Mouse (Mus musculus) liver, postnatal 0 days (tissue): ENCODE measurements around the gene Ehd4. TPM values are rescaled to one million over a fixed set of nuclear protein-coding genes. Genes with fewer than 3 reads are reported as not detected.
A peak's percentile ranks its signal among the peaks of the same experiment; 100 is the strongest.

Experiments used
- ATAC-seq: fragments of 200-750 bp; cut with Nextera tagmentation; 2 replicates; pipeline ENCODE4 v1.8.0; 2017; ENCODE audit warnings: mild to moderate bottlenecking, moderate library complexity
- DNase-seq: peaks from one replicate; pipeline ENCODE4 v3.0.0-alpha.2; 2016
- H3K27ac ChIP-seq: fragments of 300-500 bp; sonication (generic); 2 replicates; pipeline ENCODE4 v1.5.1; 2014; ENCODE audit warnings: antibody characterized with exemption, moderate library complexity, mild to moderate bottlenecking, low read depth
- H3K27me3 ChIP-seq: fragments of 300-500 bp; sonication (generic); 2 replicates; pipeline ENCODE4 v1.6.1; 2014; ENCODE audit warnings: low read length, control low read depth, mixed read lengths; ENCODE audit not compliant: insufficient read depth
- H3K36me3 ChIP-seq: fragments of 300-500 bp; sonication (generic); replicated peaks from 2 replicates; pipeline ENCODE4 v1.6.1; 2014; ENCODE audit warnings: mild to moderate bottlenecking, control low read depth, low read length, moderate library complexity, mixed read lengths; ENCODE audit not compliant: insufficient read depth
- H3K4me1 ChIP-seq: fragments of 300-500 bp; sonication (generic); 2 replicates; pipeline ENCODE4 v1.6.1; 2014; ENCODE audit warnings: antibody characterized with exemption, mild to moderate bottlenecking, control low read depth; ENCODE audit not compliant: insufficient read depth
- H3K4me2 ChIP-seq: fragments of 300-500 bp; sonication (generic); 2 replicates; pipeline ENCODE4 v1.6.1; 2014; ENCODE audit warnings: low read depth, mild to moderate bottlenecking, low read length, moderate library complexity, mixed read lengths
- H3K4me3 ChIP-seq: fragments of 300-500 bp; sonication (generic); 2 replicates; pipeline ENCODE4 v1.5.1; 2014; ENCODE audit warnings: low read depth, low read length
- H3K9ac ChIP-seq: fragments of 300-500 bp; sonication (generic); replicated peaks from 2 replicates; pipeline ENCODE4 v1.6.1; 2014; ENCODE audit warnings: mild to moderate bottlenecking, moderate library complexity
- H3K9me3 ChIP-seq: fragments of 300-500 bp; sonication (generic); 2 replicates; pipeline ENCODE4 v1.6.1; 2016; ENCODE audit warnings: mild to moderate bottlenecking, control low read depth, low read length, mixed read lengths
- CTCF ChIP-seq: sonication (generic); IDR thresholded peaks from 2 replicates; pipeline ENCODE4 v1.5.1; 2016; ENCODE audit warnings: antibody characterized with exemption, low read depth
- EP300 ChIP-seq: IDR thresholded peaks from 2 replicates; pipeline ENCODE4 v1.6.1; 2016; ENCODE audit warnings: antibody characterized with exemption, low read depth, mild to moderate bottlenecking
- WGBS: fragments of 180-500 bp; shearing (Covaris S2); extraction: QIAGEN DNeasy Blood & Tissue Kit; methylation state at CpG from one replicate; pipeline ENCODE4 v1.1.7; 2014; ENCODE audit not compliant: insufficient replicate concordance; 5-methylcytosine and 5-hydroxymethylcytosine counted together
- polyA plus RNA-seq: library from polyadenylated mRNA; unstranded; fragments of >200 nt; fragmentation: Nextera tagmentation; extraction: Ambion mirVana; gene quantifications from 2 replicates; pipeline ENCODE4 v1.2.1, GENCODE M21; 2015

Ehd4 gene
- polyA plus RNA-seq, 1 experiment from 2014 or later = 29.2 TPM

- Histone ChIP-seq H3K27ac (no peak overlapping the region), H3K9me3 (no peaks in the 10 kb centered on the region), H3K4me2 (no peak overlapping the region), H3K9ac (no peak overlapping the region), H3K4me3 (no peak overlapping the region), H3K36me3 (no peaks in the 10 kb centered on the region), H3K27me3 (no peaks in the 10 kb centered on the region), H3K4me1 (no peaks in the 10 kb centered on the region)
- WGBS = 63% methylated on average over 10 of the region's 10 CpGs
- TF ChIP-seq CTCF (peak; percentile 76), EP300 (no peak)
- ATAC-seq = peak; percentile 50; the same call in 1 of the 2 replicates
- DNase-seq = peak; percentile 64
Measured at GRCm38 (mm10) chr2:120049632-120050274, 104.7 kb downstream of the Ehd4 start.

- DNase-seq = no peak
- WGBS = 70% methylated on average over 9 of the region's 9 CpGs
- ATAC-seq = no peak
- Histone ChIP-seq H3K27ac (no peak overlapping the region), H3K9ac (no peak overlapping the region), H3K4me1 (no peaks in the 10 kb centered on the region), H3K4me2 (no peak overlapping the region), H3K9me3 (no peaks in the 10 kb centered on the region), H3K36me3 (no peaks in the 10 kb centered on the region), H3K27me3 (no peaks in the 10 kb centered on the region), H3K4me3 (no peak overlapping the region)
- TF ChIP-seq EP300 (no peak), CTCF (no peak)
Measured at GRCm38 (mm10) chr2:120048173-120048572, 106.2 kb downstream of the Ehd4 start.

- DNase-seq = no peak
- Histone ChIP-seq H3K36me3 (peaks cover 2% of the 10 kb centered on the region; the same call in 1 of the 2 replicates), H3K4me1 (no peaks in the 10 kb centered on the region), H3K4me2 (no peak overlapping the region), H3K9ac (no peak overlapping the region), H3K9me3 (no peaks in the 10 kb centered on the region), H3K4me3 (no peak overlapping the region), H3K27me3 (no peaks in the 10 kb centered on the region), H3K27ac (no peak overlapping the region)
- WGBS = 64% methylated on average over 14 of the region's 14 CpGs
- ATAC-seq = no peak
- TF ChIP-seq EP300 = no peak
Measured at GRCm38 (mm10) chr2:120046486-120047310, 107.7 kb downstream of the Ehd4 start.

- Histone ChIP-seq H3K27ac (no peak overlapping the region), H3K9ac (no peak overlapping the region)
- ATAC-seq = no peak
Measured at GRCm38 (mm10) chr2:120044676-120045075, 109.7 kb downstream of the Ehd4 start.

GRCm38 (mm10) chr2:120044101-120044603 lies 110.3 kb downstream of the Ehd4 start:
- no peaks in the 10 kb centered on the region for H3K4me1 ChIP-seq
- H3K9me3 ChIP-seq = no peaks in the 10 kb centered on the region
- H3K4me2 ChIP-seq = no peak overlapping the region
- H3K27me3 ChIP-seq = no peaks in the 10 kb centered on the region
- no peak overlapping the region for H3K9ac ChIP-seq
- DNase-seq (no peak), ATAC-seq (no peak)
- WGBS = 55% methylated on average over 4 of the region's 4 CpGs
- H3K36me3 ChIP-seq = peaks cover 2% of the 10 kb centered on the region
- no peak for TF ChIP-seq EP300
- no peak for TF ChIP-seq CTCF
- H3K4me3 ChIP-seq = no peak overlapping the region
- H3K27ac ChIP-seq = no peak overlapping the region

More at GRCm38 (mm10) chr2:120044676-120045075, 109.7 kb downstream of the Ehd4 start:
- TF ChIP-seq CTCF (no peak), EP300 (no peak)
- Histone ChIP-seq H3K4me1 (no peaks in the 10 kb centered on the region), H3K36me3 (peaks cover 2% of the 10 kb centered on the region), H3K9me3 (no peaks in the 10 kb centered on the region), H3K4me2 (no peak overlapping the region), H3K4me3 (no peak overlapping the region), H3K27me3 (no peaks in the 10 kb centered on the region)
- 74% methylated on average over 3 of the region's 3 CpGs for WGBS
- no peak for DNase-seq

- DNase-seq = no peak
- ATAC-seq = no peak
- Histone ChIP-seq H3K27me3 (no peaks in the 10 kb centered on the region), H3K27ac (no peak overlapping the region), H3K9ac (no peak overlapping the region), H3K4me1 (no peaks in the 10 kb centered on the region), H3K4me2 (no peak overlapping the region), H3K9me3 (no peaks in the 10 kb centered on the region), H3K36me3 (peaks cover 6% of the 10 kb centered on the region), H3K4me3 (no peak overlapping the region)
- TF ChIP-seq CTCF = no peak
- no peak for TF ChIP-seq EP300
- 83% methylated on average over 5 of the region's 5 CpGs for WGBS
Measured at GRCm38 (mm10) chr2:120040991-120041390, 113.4 kb downstream of the Ehd4 start.

Other genes starting within 250 kb of the Ehd4 start
- 0.22 and 0.27 TPM in 2 replicates for gene Mapkbp1, start 181.9 kb downstream of the Ehd4 start, polyA plus RNA-seq
- 4.0 and 4.8 TPM in 2 replicates for gene Jmjd7, start 127.1 kb downstream of the Ehd4 start, polyA plus RNA-seq
- gene Gm28042, start 127.1 kb downstream of the Ehd4 start, polyA plus RNA-seq = 0.13 and 0.38 TPM in 2 replicates
- 0.12 and 0.15 TPM in 2 replicates for gene Pla2g4b, start 121.2 kb downstream of the Ehd4 start, polyA plus RNA-seq
- gene Pla2g4e, start 90.7 kb upstream of the Ehd4 start, polyA plus RNA-seq = not detected in 2 replicates
- gene Pla2g4d, start 134.6 kb upstream of the Ehd4 start, polyA plus RNA-seq = not detected in 2 replicates
- not detected in 2 replicates for gene Pla2g4f, start 159.6 kb upstream of the Ehd4 start, polyA plus RNA-seq
- gene Vps39, start 198.5 kb upstream of the Ehd4 start, polyA plus RNA-seq = 5.6 and 5.9 TPM in 2 replicates
- gene Ganc, start 249.3 kb upstream of the Ehd4 start, polyA plus RNA-seq = 6.8 and 8.2 TPM in 2 replicates
- gene Tmem87a, start 249.5 kb upstream of the Ehd4 start, polyA plus RNA-seq = 2.9 and 3.2 TPM in 2 replicates